Mouse (Mus musculus) cerebellum, adult 2 months (tissue): ENCODE measurements around the gene Armt1.

ENCODE experiments used
- CTCF ChIP-seq: fragments of 200-500 bp; IDR thresholded peaks from 2 replicates; pipeline ENCODE4 v1.5.1; 2011; ENCODE audit warnings: low read depth, mild to moderate bottlenecking, control low read depth, low read length, moderate library complexity, borderline replicate concordance; ENCODE audit not compliant: insufficient read depth
- POLR2A ChIP-seq: fragments of 200-500 bp; IDR thresholded peaks from 2 replicates; pipeline ENCODE4 v1.6.1; 2011; ENCODE audit warnings: low read length, control low read depth, borderline replicate concordance; ENCODE audit not compliant: insufficient read depth

- no peak for TF ChIP-seq POLR2A
- no peak for TF ChIP-seq CTCF
These were observed 59.8 kb downstream of the Armt1 start for GRCm38 (mm10) chr10:4492045-4492444.
